Mouse (Mus musculus) fibroblast of lung, adult 2 months (primary cell): ENCODE results near the gene Gm45713.
"Not testable (repeated sequence)": the region's sequence is repeated elsewhere in the genome, so short reads cannot be mapped to it uniquely, and the experiment has no call there.

ENCODE experiments used
- DNase-seq: peaks from one replicate; pipeline ENCODE4 v3.0.0-alpha.2; 2011; ENCODE audit warnings: low read depth

Gene Gm45713

DNA sequence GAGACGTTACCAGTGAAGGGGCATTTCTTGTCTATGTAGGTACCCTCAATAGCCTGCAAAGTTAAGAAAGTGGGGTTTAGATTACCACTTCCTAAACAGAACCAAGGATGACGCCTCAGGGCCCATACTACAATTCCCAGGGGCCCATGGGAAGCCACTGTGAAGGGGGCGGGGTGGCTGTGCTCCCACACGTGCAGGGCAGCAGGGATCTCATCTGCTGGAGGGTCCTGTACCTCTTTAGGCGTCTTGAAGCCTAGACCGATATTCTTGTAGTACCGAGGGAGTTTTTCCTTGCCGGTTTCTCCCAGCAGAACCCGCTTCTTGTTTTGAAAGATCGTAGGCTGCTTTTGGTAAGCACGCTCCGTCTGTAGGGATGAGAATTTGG is 12.9 kb downstream of the Gm45713 start:
- DNase-seq: no peak

DNA sequence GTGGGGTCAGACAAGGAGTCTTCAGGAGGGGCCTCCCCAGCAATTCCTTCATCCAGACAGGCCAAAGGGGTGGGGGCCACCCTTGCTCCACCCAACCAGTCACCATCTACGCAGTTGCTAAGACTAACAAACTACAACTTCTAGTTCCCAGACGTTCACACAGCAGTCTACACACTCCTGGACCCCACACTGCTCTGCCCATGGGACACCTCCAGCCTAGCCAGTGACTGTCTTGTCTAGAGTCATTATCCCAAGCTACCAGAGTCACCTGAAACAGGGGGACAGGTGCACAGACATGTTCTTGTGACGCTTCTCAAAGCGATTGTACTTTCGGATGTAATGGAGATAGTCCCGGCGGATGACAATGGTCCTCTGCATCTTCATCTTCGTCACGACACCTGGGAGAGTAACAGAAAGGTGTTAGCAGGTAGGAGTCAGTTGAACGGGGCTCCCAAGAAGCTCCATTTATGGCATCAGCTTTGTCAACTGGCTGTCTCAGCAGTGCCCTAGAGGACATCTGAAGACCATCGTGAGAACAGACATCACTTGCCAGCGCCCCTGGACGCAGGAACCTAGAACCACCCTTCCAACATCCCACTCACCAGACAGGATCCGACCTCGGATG is 13.4 kb downstream of the Gm45713 start:
- DNase-seq: no peak

DNA sequence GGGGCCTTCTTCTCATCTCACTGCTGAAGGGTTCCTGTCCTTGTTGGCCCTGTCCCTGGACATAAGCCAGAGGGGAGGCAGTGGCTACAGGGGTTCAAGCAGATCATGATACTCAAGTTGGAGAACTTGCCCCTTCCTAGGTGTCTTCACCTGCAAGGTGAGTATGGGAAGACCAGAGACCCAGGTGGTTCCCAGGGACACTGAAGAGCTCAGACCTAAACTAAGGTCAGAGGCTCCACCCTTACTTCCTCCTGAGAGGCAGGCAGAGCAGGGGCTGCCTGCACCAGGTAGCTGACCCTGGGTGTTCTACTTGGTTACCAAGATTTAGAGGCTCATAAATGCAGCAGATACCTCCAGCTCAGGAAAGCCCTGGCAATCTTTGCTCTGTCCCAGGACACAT is 14.1 kb downstream of the Gm45713 start:
- no peak for DNase-seq

DNA sequence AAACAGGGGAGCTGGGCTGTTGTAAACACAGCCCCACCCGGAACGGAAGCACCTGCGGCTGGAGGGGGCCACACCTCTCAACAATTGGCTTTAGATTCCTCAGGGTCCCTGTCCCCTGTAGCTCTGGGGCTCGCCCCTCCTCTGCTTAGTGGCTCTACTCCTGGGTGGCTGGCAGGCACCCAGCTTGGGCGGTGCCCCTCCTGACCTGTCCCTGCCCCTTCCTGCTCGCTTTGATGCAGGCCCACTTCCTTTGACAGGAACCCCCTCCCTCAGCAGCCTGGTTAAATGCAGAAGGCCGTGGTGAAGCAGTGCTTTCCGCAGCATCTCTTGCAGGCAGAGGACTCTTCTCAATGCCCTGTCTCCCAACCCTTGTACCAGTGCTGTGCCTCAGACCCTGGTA is 14.6 kb downstream of the Gm45713 start:
- no peak for DNase-seq

DNA sequence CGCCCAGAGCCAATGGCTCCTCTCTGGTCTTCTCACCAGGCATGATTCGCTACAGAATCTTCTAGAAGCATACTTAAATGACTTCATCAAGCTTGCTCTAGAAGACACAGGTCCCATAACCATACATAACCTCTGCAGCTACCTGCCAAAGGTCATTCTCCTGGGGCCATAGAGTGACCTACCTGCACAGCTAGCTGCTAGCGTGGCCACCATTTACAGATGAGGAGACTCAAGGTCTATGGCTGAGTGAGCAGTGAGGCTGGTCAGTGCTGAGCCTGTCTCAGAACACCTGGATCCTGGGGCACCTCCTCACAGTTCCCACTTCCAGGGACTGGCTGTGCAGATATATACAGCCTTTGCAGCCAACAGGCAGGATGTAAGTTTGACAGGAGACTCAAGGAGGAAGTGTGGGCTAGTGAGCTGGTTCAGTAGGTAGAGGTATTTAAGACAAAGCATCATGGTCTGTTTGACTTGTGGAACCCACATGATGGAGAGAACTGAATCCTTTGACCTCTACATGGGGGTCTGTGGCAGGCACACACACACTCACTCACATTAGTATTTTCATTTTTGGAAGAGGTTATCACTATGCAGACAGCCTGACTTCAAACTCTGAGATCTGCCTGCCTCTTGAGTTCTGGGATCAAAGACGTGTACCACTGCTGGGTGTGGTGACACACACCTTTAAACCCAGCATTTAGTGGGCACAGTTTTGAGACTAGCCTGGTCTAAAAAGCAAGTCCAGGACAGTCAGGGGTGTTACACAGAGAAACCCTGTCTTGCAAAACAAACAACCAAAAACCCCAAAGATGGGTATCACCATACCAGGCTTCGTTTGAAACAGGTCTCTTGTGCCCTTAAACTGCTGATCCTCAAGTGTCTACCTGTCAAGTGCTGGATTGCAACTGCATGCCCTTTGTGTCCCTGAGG is 16.0 kb downstream of the Gm45713 start:
- no peak for DNase-seq

DNA sequence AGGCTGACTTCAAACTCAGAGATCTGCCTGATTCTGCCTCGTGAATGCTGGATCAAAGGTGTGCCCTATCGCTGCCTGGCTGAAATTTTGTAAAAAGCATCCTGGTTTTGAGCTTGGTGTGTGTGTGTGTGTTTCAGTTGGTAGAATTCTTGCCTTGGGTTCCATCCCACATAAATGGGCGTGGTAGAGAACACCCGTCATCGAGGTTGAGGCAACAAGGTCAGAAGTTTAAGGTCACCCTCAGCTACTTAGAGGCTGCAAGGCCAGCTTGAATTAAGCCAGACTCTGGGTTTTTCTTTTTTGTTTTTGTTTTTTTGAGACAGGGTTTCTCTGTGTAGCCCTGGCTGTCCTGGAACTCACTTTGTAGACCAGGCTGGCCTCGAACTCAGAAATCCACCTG is 17.7 kb downstream of the Gm45713 start:
- DNase-seq: no peak

DNA sequence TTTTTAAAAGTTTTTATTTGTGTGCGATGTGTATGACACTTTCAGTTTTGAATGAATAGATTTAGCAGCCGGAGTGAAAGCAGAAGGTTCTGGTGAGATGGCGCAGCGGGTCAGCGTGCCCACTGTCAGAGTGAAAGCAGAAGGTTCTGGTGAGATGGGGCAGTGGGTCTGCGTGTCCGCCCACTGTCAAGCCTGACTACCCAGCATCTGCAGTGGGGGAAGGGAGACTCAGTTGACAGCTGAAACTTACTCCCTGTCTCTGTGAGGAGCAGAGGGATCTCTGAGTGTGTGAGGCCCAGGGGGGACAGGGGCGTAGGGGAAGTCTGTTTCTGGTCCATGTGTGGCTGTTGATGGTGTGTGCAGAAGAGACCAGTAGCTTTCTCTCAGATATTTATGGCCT is 18.5 kb downstream of the Gm45713 start:
- no peak for DNase-seq

DNA sequence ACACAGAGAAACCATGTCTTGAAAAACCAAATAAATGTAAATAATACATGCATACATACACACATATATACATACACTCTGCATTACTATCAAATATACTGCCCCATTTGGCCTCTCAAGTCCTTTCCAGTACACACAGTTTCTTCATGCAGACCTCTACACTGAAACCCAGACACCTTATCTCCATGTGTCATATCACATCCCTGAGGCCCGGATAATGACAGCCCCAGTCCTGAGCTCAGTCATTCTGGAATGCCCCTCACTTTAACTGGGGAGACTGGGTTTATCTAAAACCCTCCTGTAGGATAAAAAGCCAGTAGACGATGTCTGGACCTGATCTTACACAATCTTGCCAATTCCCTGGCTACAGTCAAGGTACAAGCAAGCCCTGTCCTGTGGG is 22.6 kb downstream of the Gm45713 start:
- DNase-seq: no peak

DNA sequence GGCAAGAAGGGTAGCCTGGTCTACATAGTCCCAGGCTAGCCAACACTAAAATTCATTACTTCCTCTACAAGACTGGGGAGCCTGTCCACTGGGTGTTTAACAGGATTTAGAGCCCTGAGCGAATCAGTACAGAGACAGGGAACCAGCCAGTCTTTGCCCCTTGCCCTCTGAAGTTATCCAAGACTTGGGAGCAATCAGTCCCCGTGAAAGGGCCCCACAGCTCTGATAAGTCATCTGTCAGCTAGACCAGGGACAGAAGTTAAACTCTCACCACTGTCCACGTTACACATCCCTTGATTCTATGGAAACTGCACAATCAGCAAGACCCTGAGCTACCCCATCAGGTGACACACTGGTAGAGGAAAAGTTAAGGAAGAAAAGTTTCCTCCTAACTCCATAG is 23.5 kb downstream of the Gm45713 start:
- DNase-seq: no peak

DNA sequence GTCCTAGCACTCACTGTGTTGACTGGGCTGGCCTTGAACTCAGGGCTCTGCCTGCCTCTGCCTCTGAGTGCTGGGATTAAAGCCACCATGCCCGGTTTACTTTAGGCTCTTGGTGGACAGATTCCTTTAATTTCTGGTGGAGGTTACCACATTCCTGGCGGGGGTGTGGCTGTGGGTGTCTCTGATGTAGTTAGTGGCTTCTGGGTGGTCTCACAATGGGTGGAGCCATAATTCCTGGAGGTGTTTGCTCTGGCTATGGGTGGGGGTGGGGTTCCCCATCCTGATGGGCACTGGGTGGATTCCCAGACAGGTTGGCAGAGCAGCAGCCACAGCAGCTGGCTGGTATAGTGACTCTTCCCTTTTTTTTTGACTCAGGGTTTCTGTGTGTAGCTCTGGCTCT is 24.1 kb downstream of the Gm45713 start:
- DNase-seq: no peak

DNA sequence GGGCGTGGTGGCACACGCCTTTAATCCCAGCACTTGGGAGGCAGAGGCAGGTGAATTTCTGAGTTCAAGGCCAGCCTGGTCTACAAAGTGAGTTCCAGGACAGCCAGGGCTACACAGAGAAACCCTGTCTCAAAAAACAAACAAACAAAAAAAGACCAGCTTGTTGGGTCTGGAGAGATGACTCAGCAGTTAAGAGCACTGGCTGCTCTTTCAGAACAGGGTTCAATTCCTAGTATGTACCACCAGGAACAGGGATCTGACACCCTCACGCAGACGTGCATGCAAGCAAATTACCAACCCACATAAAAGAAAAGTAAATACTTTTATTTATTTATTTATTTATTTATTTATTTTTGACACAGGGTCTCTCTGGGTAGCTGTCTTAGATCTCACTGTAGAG is 25.9 kb downstream of the Gm45713 start:
- not testable (repeated sequence) for DNase-seq

DNA sequence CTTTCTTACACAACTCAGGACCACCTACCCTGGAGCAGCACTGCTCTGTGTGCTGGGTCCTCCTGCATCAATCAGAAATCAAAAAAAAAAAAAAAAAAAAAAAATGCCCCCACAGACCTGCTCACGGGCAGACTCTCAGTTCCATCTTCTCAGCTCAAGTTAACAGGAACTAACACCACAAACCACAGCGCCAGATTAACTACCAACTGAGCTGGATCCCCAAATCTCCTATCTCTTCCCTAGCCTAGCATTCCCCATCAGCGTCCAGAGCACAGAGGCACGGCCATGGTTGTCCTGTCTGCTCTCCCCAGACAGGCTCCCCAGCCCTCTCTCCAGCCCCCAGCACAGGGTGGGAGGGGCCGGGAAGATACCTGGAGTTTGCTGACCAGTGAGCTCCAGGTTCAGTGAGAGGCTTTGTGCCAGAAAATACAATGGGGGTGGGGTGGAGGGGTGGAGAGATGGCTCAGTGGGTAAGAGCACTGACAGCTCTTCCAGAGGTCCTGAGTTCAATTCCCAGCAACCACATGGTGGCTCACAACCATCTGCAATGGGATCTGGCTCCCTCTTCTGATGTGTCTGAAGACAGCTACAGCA is 28.9 kb downstream of the Gm45713 start:
- DNase-seq: no peak

DNA sequence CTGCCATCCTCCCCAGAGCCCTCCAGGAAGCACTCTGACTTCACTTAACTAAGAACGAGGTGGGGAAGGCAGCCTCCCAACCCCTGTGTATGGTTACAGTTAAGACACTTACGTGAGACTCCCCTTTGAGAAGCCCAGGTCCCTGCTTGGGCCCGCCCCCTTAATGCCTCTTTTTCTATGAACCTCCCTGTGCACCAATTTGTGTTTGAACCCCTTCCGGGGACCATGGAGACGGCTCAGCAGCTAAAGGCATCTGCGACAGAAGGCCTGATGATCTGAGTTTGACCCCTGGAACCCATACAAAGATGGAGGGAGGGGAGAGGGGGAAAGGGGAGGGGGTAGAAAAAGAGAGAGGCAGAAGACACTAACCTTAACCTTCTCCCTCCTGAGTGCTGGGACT is 29.6 kb downstream of the Gm45713 start:
- DNase-seq: no peak

DNA sequence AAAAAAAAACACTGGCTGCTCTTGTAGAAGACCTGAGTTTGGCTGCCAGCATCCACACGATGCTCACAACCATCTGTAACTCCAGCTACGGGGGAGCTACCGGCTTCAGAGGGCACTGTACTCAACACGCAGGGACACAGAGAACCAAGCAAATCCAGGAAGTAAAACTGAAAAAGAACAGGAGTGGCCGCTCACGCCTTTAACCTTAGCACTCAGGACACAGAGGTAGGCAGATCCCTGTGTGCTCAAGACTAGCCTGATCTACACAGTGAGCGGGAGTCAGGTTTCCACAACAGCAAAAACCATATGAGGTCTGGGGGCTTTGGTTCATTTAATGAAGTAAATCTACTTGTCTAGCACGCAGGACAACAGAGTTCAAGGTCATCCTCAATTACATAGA is 30.5 kb downstream of the Gm45713 start:
- no peak for DNase-seq

DNA sequence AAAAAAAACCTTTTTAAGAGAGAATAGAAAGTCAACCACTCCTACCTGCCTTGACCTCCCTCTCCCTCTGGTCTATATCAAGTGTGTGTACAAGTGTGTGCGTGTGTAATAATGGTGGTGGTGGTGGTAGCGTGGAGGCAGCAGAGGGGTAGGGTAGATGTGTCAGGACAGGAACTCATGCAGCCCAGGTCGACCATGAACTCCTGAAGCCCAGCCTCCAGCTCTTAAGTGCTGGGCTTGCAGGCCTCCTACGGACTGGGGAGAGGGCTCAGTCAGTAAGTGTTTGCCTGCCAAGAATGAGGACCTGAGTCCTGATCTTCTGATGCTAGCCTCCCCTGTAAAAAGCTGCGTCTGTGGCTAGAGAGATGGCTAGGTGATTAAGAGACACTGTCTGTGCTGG is 31.1 kb downstream of the Gm45713 start:
- DNase-seq: no peak

DNA sequence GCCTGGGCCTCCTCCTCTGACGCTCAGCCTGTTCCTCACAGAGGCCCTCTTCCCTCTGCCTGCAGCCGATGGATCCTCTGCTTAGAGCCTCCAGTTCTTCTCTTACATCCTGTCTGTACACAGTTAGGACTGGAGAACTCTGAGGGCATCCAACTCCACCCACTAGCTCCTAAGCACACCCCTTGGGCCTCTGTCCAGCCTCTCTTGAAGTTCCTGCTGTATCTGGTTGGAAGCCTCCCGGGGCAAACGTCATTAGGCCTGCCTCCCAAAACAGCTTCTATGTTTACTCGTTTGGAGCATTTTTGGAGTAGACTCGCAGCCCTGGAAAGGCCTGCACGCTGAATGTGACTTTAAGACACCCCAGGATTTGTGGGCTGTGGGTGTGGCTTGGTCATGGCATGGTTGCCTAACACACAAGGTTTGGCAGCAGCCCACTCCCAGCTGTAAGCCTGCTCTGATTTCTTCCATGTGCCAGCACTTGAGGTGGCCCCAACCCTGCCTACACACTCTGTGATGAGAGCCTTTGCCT is 32.3 kb downstream of the Gm45713 start, which contains the start of gene Fcgrt:
Fcgrt (minus strand) TSS at position 200 of the 529 bp plus-strand sequence.
- DNase-seq: peak; percentile 100

DNA sequence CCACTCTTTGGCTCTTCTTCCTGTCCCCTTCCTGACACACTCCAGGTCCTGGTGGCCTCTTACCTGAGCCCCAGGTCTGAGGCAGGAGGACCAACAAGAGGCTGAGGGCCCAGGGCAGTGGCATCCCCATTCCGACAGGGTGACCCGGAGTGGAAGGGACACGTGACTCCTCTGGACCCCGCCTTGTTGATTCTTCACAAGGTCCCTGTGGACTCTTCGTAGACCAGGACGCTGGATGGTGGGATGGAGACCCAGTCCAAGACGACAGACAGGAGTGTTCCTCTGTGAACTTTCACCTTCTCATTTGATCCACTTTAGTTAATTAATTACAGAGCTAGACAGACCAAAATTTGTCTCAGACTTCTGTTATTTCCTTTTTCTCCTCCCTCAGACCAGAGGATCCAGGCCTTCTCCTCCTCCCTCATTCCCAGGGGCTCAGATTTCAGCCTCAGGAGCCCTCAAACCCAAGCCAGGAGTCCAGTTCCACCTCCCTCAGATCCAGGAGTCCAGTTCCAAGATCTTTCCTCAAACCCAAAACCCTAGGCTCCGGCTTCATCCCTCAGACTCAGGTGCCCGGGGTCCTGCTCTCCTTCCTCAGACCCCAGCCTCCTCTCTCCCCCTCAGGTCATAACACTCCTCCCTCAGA is 33.0 kb downstream of the Gm45713 start:
- DNase-seq: peak; percentile 49

DNA sequence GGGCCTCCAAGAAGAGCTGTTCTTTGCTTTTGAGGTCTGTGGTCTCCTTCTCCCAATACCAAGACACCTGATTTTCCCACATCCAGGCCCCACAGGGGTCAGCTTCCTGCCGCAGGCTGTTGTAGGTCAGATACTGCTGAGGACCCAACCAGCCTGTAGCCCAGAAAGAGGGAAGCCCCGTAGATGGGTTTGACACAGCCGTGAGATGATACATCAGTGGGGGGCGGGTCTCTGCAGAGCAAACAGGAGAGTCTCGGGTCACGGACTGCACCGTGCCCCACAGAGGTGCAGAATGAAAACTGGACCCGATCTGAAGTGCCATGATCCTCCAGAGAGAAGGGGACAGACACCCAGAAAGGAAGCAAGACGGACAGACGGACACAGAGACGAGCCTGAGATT is 33.6 kb downstream of the Gm45713 start:
- no peak for DNase-seq

DNA sequence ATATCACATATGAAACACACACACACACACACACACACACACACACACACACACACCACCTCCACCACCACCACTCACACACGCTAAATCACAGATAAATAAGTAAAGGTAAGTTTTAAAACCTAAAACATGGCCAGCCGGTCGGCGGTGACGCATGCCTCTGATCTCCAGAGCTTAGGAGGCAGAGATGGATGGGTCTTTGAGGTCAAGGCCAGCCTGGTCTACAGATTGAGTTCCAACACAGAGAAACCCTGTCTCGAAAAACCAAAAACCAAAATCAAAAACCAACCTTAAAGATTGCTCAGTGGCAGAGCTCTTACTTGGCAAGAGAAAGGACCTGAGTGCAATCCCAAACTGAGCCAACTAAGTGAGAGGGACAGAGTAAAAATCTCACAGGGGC is 36.0 kb downstream of the Gm45713 start:
- no peak for DNase-seq

DNA sequence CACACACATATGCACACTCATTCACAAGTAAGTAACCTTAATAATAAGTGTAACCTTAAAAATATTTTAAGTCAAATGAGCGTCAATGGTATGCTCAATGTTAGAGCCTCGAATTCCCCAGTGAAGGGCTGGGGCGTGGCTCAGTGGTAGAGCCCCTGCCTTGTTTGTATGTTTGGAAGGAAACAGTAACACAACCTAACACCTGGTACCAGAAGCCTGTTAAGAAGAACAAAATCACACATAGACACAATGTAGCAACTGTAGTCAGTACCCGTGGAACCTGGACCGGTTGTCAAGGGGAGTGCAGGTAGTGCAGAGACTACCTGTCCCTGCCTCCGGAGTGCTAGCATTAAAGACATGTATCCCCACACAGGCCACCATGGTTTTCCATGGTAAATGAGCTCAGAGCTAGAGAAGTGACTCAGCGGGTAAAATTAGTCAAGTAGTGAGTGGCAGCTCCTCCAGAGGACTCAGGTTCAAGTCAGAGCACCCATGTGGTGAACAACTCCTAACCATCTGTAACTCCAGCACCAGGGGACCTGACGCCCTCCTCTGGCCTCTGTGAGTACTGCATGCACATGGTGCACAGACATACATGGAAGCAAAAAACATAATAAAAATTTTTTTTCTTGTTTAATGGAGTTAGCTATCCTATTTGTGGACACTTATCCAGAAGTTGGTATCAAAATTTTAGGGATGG is 37.3 kb downstream of the Gm45713 start:
- DNase-seq: no peak

DNA sequence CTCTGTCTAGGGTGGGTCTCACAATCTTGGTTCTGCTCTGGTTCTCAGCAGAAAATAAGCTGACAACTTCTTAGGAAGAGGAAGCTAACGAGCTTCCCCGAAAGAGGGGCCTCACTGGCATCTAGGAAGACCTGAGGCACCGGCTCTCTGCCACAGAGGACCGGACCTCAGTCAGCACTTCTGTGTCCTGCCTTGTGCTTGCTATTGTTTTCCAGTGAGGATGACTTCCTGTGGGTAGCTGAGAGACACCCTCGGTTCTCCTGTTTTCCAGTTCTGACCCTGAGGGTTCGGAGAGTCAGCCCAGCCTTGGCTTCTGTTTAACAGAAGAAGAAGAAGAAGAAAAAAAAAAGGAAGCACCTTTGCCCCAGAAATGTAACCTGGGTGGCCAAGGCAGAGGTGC is 38.6 kb downstream of the Gm45713 start:
- no peak for DNase-seq

DNA sequence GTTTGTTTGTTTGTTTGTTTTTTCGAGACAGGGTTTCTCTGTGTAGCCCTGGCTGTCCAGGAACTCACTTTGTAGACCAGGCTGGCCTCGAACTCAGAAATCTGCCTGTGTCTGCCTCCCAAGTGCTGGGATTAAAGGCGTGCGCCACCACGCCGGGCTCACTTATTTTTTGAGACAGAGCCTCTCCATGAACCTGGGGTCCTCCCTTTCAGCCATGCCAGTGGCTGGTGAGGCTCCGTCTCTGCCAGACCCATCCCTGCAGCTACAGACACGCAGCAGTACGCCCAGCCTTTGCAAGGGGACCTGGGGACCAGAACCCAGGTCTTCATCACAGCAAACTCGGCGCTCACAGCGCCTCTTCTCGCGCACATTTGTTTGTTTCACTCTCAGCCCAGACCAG is 40.1 kb downstream of the Gm45713 start:
- not testable (repeated sequence) for DNase-seq
